In genomic region chr11:60288980-60289379, GRCm38 (mm10) we compare ENCODE assay signal across 16 mouse cellular contexts.
DNase-seq lines count a peak whose midpoint lies in the region; ATAC-seq and TF ChIP-seq lines count a peak whose summit lies in the region.
"Had no signal": no experiment of that assay in that cellular context is flagged by ENCODE, and none has a peak within 500 bp of the region (broad histone marks: within the 10 kb centered on the region; RNA-seq: fewer than 3 reads in every experiment).

No protein-coding gene starts in this region.

- 41% methylated on average over 5 of the region's 5 CpGs for WGBS in intestine, embryonic 16.5 days
- WGBS in intestine, postnatal 0 days = 50% methylated on average over 5 of the region's 5 CpGs
- WGBS in neural tube, embryonic 13.5 days = 41% methylated on average over 5 of the region's 5 CpGs
- WGBS in midbrain, embryonic 13.5 days = 47% methylated on average over 5 of the region's 5 CpGs

- TF ChIP-seq CTCF in intestine, postnatal 0 days (IDR thresholded peaks at IDR 0.05; ENCODE audit: low read depth) = no peak

- no peak overlapping the region for H3K4me3 ChIP-seq in intestine, embryonic 16.5 days (ENCODE audit: low read length)
- H3K4me3 ChIP-seq in intestine, postnatal 0 days (ENCODE audit: low read depth, low read length) = no peak overlapping the region
- no peak overlapping the region for H3K4me3 ChIP-seq in neural tube, embryonic 13.5 days
- H3K4me3 ChIP-seq in midbrain, embryonic 13.5 days (replicated peaks) = no peak overlapping the region
- H3K4me3 ChIP-seq: heart, embryonic 13.5 days had no signal

- DNase-seq in neural tube, embryonic 10.5 days (ENCODE audit: extremely low spot score, low spot score) = no peak
- no peak for DNase-seq in left cerebral cortex, adult 9 months (ENCODE audit: low spot score in 2 of 2)
- no peak for DNase-seq in Muller cell, postnatal 12 days (ENCODE audit: inconsistent ontology term)
- DNase-seq: cerebellum, adult 11 months; cerebellum, postnatal 36 days; gastrocnemius, postnatal 25 days; kidney, postnatal 10 days; right cerebral cortex, postnatal 14 days; thymus, postnatal 14 days had no signal

- no peak overlapping the region for H3K4me2 ChIP-seq in intestine, embryonic 16.5 days (ENCODE audit: low read depth, low read length)
- H3K4me2 ChIP-seq in intestine, postnatal 0 days (replicated peaks; ENCODE audit: low read depth) = no peak overlapping the region
- H3K4me2 ChIP-seq in neural tube, embryonic 13.5 days = no peak overlapping the region
- H3K4me2 ChIP-seq in midbrain, embryonic 13.5 days (replicated peaks) = no peak overlapping the region
- H3K4me2 ChIP-seq: heart, embryonic 13.5 days had no signal

- H3K27me3 ChIP-seq in intestine, embryonic 16.5 days (replicated peaks; ENCODE audit: control insufficient read depth, insufficient read depth, low read length) = no peaks in the 10 kb centered on the region
- H3K27me3 ChIP-seq in intestine, postnatal 0 days (replicated peaks; ENCODE audit: control insufficient read depth, insufficient read depth, low read length) = no peaks in the 10 kb centered on the region
- H3K27me3 ChIP-seq in neural tube, embryonic 13.5 days = no peaks in the 10 kb centered on the region
- H3K27me3 ChIP-seq in midbrain, embryonic 13.5 days = no peaks in the 10 kb centered on the region
- H3K27me3 ChIP-seq: heart, embryonic 13.5 days had no signal

- no peak overlapping the region for H3K9ac ChIP-seq in intestine, embryonic 16.5 days (ENCODE audit: low read depth, low read length)
- H3K9ac ChIP-seq in intestine, postnatal 0 days (ENCODE audit: low read depth, low read length) = no peak overlapping the region
- H3K9ac ChIP-seq in neural tube, embryonic 13.5 days = no peak overlapping the region
- H3K9ac ChIP-seq in midbrain, embryonic 13.5 days (replicated peaks) = no peak overlapping the region
- H3K9ac ChIP-seq: heart, embryonic 13.5 days; liver, embryonic 14.5 days had no signal

- no peak for ATAC-seq in intestine, embryonic 16.5 days
- no peak for ATAC-seq in intestine, postnatal 0 days
- ATAC-seq in neural tube, embryonic 13.5 days (ENCODE audit: low read depth) = no peak
- ATAC-seq in midbrain, embryonic 13.5 days = no peak
- ATAC-seq: activated CD4-positive, CD25-positive, alpha-beta regulatory T cell, adult 4 months had no signal

- peaks cover 21% of the 10 kb centered on the region for H3K4me1 ChIP-seq in intestine, embryonic 16.5 days (ENCODE audit: control insufficient read depth, insufficient read depth, low read length)
- no peaks in the 10 kb centered on the region for H3K4me1 ChIP-seq in intestine, postnatal 0 days (replicated peaks; ENCODE audit: control insufficient read depth, insufficient read depth, low read length)
- peaks cover 77% of the 10 kb centered on the region for H3K4me1 ChIP-seq in neural tube, embryonic 13.5 days (replicated peaks)
- peaks cover 75% of the 10 kb centered on the region for H3K4me1 ChIP-seq in midbrain, embryonic 13.5 days (replicated peaks)

- no peaks in the 10 kb centered on the region for H3K36me3 ChIP-seq in intestine, embryonic 16.5 days (ENCODE audit: control insufficient read depth, insufficient read depth, low read length)
- no peaks in the 10 kb centered on the region for H3K36me3 ChIP-seq in intestine, postnatal 0 days (ENCODE audit: control insufficient read depth, insufficient read depth)
- no peaks in the 10 kb centered on the region for H3K36me3 ChIP-seq in neural tube, embryonic 13.5 days
- H3K36me3 ChIP-seq in midbrain, embryonic 13.5 days = no peaks in the 10 kb centered on the region
- H3K36me3 ChIP-seq: heart, embryonic 13.5 days had no signal

- H3K9me3 ChIP-seq in intestine, embryonic 16.5 days (ENCODE audit: control insufficient read depth, low read length) = no peaks in the 10 kb centered on the region
- H3K9me3 ChIP-seq in intestine, postnatal 0 days (ENCODE audit: control insufficient read depth) = no peaks in the 10 kb centered on the region
- no peaks in the 10 kb centered on the region for H3K9me3 ChIP-seq in neural tube, embryonic 13.5 days
- no peaks in the 10 kb centered on the region for H3K9me3 ChIP-seq in midbrain, embryonic 13.5 days
- H3K9me3 ChIP-seq: heart, embryonic 13.5 days had no signal

- peak overlapping the region; percentile 58 for H3K27ac ChIP-seq in intestine, embryonic 16.5 days (ENCODE audit: low read length)
- H3K27ac ChIP-seq in intestine, postnatal 0 days (ENCODE audit: low read depth, low read length) = no peak overlapping the region
- H3K27ac ChIP-seq in neural tube, embryonic 13.5 days (replicated peaks) = peak overlapping the region; percentile 68
- peak overlapping the region; percentile 55; the same call in 1 of the 2 replicates for H3K27ac ChIP-seq in midbrain, embryonic 13.5 days
- H3K27ac ChIP-seq: heart, embryonic 13.5 days; liver, embryonic 14.5 days had no signal
